Mouse (Mus musculus): ENCODE data around the gene Rer1. TPM values are rescaled to one million over a fixed set of nuclear protein-coding genes. Genes with fewer than 3 reads are reported as not detected.

Gene Rer1
- polyA plus RNA-seq, 1 experiment from 2014 or later = 152 TPM

DNA sequence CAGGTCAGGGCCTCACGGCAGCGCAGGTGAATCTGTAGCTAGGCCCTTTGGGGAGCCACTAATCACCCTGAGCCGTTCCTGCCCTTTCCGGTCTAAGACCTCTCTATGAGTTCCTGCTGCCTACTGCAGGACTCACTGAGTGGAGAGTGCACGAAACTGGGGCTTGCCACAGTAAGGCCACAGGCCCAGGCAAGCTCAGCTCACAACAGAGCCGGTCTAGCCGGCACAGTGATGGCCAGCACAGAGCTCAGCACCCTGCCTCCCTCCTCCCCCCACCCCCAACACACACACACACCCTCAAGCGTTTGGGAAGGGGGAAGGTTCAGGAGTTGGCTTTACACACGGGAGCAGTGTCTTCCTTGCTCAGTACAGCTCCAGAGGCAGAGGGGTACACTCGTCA, 27.9 kb downstream of the Rer1 start:
- ATAC-seq (ENCODE audit: low FRiP score) = no peak
- Histone ChIP-seq H3K9me3 (ENCODE audit: control insufficient read depth, low read length) (no peaks in the 10 kb centered on the region), H3K36me3 (ENCODE audit: control insufficient read depth, insufficient read depth, low read length) (no peaks in the 10 kb centered on the region), H3K4me1 (ENCODE audit: control insufficient read depth, insufficient read depth, low read length) (no peaks in the 10 kb centered on the region), H3K27me3 (ENCODE audit: control insufficient read depth, insufficient read depth, low read length) (no peaks in the 10 kb centered on the region), H3K4me3 (ENCODE audit: low read depth, low read length) (no peak overlapping the region), H3K27ac (ENCODE audit: low read depth, low read length) (no peak overlapping the region), H3K4me2 (no peak overlapping the region), H3K9ac (ENCODE audit: low read length) (no peak overlapping the region)
- DNase-seq (ENCODE audit: low spot score, missing footprints) = no peak
- 41% methylated on average over 10 of the region's 10 CpGs for WGBS

DNA sequence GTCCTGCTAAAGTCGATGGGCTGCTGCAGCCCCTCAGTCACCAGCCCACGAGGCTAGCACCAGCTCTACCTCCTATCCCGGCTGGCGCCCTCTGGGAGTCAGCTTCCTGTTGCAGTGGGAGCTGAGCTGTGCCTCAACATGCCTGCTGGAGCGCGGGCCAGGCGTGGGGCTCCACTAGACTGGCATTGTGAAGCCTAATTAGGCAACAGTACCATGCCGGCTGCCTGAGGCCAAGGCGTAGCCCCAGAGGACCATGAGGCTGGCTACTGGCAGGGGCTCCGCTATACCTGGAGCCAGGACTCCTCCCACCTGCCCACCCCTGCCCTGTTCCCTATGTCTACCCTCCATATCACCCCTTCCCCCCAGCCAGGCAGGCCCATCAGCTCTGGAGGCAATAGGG, 29.5 kb downstream of the Rer1 start, which contains the start of gene Plch2:
Plch2 (minus strand) TSS at position 61 of the 400 bp plus-strand sequence.
- H3K9me3 ChIP-seq (ENCODE audit: control insufficient read depth, low read length) = no peaks in the 10 kb centered on the region
- H3K4me2 ChIP-seq = no peak within 1 kb of the TSS
- no peak within 1 kb of the TSS for H3K4me3 ChIP-seq (ENCODE audit: low read depth, low read length)
- H3K27ac ChIP-seq (ENCODE audit: low read depth, low read length) = no peak within 1 kb of the TSS
- ATAC-seq (ENCODE audit: low FRiP score) = no peak
- no peak within 1 kb of the TSS for H3K9ac ChIP-seq (ENCODE audit: low read length)
- H3K27me3 ChIP-seq (ENCODE audit: control insufficient read depth, insufficient read depth, low read length) = no peaks in the 10 kb centered on the region
- WGBS = 72% methylated on average over 10 of the region's 10 CpGs
- H3K4me1 ChIP-seq (ENCODE audit: control insufficient read depth, insufficient read depth, low read length) = no peaks in the 10 kb centered on the region
- no peak for DNase-seq (ENCODE audit: low spot score, missing footprints)
- no peaks in the 10 kb centered on the region for H3K36me3 ChIP-seq (ENCODE audit: control insufficient read depth, insufficient read depth, low read length)

DNA sequence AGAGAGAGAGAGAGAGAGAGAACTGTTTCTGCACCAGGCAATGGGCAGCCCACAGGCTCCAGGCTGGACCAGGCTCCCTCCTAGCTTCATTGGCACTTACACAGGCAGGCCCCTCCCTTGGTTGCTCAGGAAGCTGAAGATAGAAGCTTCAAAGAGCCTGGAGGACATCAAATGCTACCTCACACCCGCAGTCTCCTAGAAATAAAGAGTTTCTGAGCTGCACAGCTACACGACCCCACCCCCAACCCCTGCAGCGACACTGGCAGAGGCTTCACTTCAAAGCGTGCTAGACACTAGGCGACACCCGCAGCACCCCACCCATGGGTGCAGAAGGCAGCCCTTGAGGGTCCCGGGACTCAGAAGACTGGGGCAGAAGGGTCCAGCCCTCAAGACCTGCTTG, 36.1 kb downstream of the Rer1 start:
- Histone ChIP-seq H3K9me3 (ENCODE audit: control insufficient read depth, low read length) (no peaks in the 10 kb centered on the region), H3K36me3 (ENCODE audit: control insufficient read depth, insufficient read depth, low read length) (no peaks in the 10 kb centered on the region), H3K4me2 (no peak overlapping the region), H3K9ac (ENCODE audit: low read length) (no peak overlapping the region), H3K27me3 (ENCODE audit: control insufficient read depth, insufficient read depth, low read length) (no peaks in the 10 kb centered on the region; the same call in 1 of the 2 replicates), H3K27ac (ENCODE audit: low read depth, low read length) (no peak overlapping the region), H3K4me1 (ENCODE audit: control insufficient read depth, insufficient read depth, low read length) (no peaks in the 10 kb centered on the region), H3K4me3 (ENCODE audit: low read depth, low read length) (no peak overlapping the region)
- 89% methylated on average over 7 of the region's 7 CpGs for WGBS
- ATAC-seq (ENCODE audit: low FRiP score) (no peak), DNase-seq (ENCODE audit: low spot score, missing footprints) (no peak)

DNA sequence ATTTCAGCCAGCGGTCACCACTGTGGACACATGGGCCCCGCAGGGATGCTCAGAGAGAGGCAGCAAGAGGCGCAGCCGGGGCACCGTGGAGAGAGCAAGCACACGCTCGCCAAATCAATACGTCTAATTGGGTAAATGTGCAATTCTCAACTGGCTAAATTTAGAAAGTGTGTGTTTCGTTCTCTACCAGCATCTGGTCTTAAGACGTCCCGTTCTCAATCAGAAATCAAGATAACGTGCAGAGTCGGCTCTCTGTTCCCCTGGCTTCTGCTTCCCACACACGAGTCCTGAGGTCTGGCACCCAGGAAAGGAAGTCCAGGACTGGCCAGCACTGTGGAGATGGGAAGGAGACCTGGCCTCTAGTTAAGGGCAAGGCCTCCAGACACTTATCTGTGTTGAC, 39.5 kb downstream of the Rer1 start:
- ATAC-seq (ENCODE audit: low FRiP score) (no peak), DNase-seq (ENCODE audit: low spot score, missing footprints) (no peak)
- Histone ChIP-seq H3K36me3 (ENCODE audit: control insufficient read depth, insufficient read depth, low read length) (no peaks in the 10 kb centered on the region), H3K9me3 (ENCODE audit: control insufficient read depth, low read length) (no peaks in the 10 kb centered on the region), H3K4me1 (ENCODE audit: control insufficient read depth, insufficient read depth, low read length) (peaks cover 8% of the 10 kb centered on the region), H3K4me2 (no peak overlapping the region), H3K9ac (ENCODE audit: low read length) (no peak overlapping the region), H3K27ac (ENCODE audit: low read depth, low read length) (no peak overlapping the region), H3K27me3 (ENCODE audit: control insufficient read depth, insufficient read depth, low read length) (peaks cover 32% of the 10 kb centered on the region), H3K4me3 (ENCODE audit: low read depth, low read length) (no peak overlapping the region)
- 88% methylated on average over 14 of the region's 14 CpGs for WGBS

- Histone ChIP-seq H3K4me2 (peak overlapping the region; percentile 79), H3K27me3 (ENCODE audit: control insufficient read depth, insufficient read depth, low read length) (peaks cover 37% of the 10 kb centered on the region), H3K27ac (ENCODE audit: low read depth, low read length) (no peak overlapping the region), H3K9me3 (ENCODE audit: control insufficient read depth, low read length) (no peaks in the 10 kb centered on the region), H3K36me3 (ENCODE audit: control insufficient read depth, insufficient read depth, low read length) (no peaks in the 10 kb centered on the region), H3K9ac (ENCODE audit: low read length) (peak overlapping the region; percentile 55), H3K4me1 (ENCODE audit: control insufficient read depth, insufficient read depth, low read length) (peaks cover 19% of the 10 kb centered on the region), H3K4me3 (ENCODE audit: low read depth, low read length) (peak overlapping the region; percentile 43)
- DNase-seq (ENCODE audit: low spot score, missing footprints) = no peak
- ATAC-seq (ENCODE audit: low FRiP score) = no peak
- WGBS = 2% methylated on average over 25 of the region's 25 CpGs
Observed at GRCm38 (mm10) chr4:155043289-155043625, 42.9 kb downstream of the Rer1 start.

- DNase-seq (ENCODE audit: low spot score, missing footprints) (no peak), ATAC-seq (ENCODE audit: low FRiP score) (peak; percentile 33; the same call in 1 of the 2 replicates)
- Histone ChIP-seq H3K4me1 (ENCODE audit: control insufficient read depth, insufficient read depth, low read length) (peaks cover 19% of the 10 kb centered on the region), H3K27me3 (ENCODE audit: control insufficient read depth, insufficient read depth, low read length) (peaks cover 37% of the 10 kb centered on the region), H3K9ac (ENCODE audit: low read length) (peak overlapping the region; percentile 55), H3K27ac (ENCODE audit: low read depth, low read length) (no peak overlapping the region), H3K36me3 (ENCODE audit: control insufficient read depth, insufficient read depth, low read length) (no peaks in the 10 kb centered on the region), H3K9me3 (ENCODE audit: control insufficient read depth, low read length) (no peaks in the 10 kb centered on the region), H3K4me3 (ENCODE audit: low read depth, low read length) (peak overlapping the region; percentile 43), H3K4me2 (peak overlapping the region; percentile 79)
- 2% methylated on average over 63 of the region's 65 CpGs for WGBS
Observed at GRCm38 (mm10) chr4:155042606-155043288, 43.4 kb downstream of the Rer1 start.

- Histone ChIP-seq H3K36me3 (ENCODE audit: control insufficient read depth, insufficient read depth, low read length) (no peaks in the 10 kb centered on the region), H3K4me1 (ENCODE audit: control insufficient read depth, insufficient read depth, low read length) (peaks cover 19% of the 10 kb centered on the region), H3K4me3 (ENCODE audit: low read depth, low read length) (no peak overlapping the region), H3K4me2 (no peak overlapping the region), H3K27ac (ENCODE audit: low read depth, low read length) (no peak overlapping the region), H3K9ac (ENCODE audit: low read length) (peak overlapping the region; percentile 48; the same call in 1 of the 2 replicates), H3K27me3 (ENCODE audit: control insufficient read depth, insufficient read depth, low read length) (peaks cover 37% of the 10 kb centered on the region), H3K9me3 (ENCODE audit: control insufficient read depth, low read length) (no peaks in the 10 kb centered on the region)
- WGBS = 53% methylated on average over 6 of the region's 6 CpGs
- 0 out of 2 replicates have a peak, but pooled peaks have one; percentile 18 for ATAC-seq (ENCODE audit: low FRiP score)
- DNase-seq (ENCODE audit: low spot score, missing footprints) = no peak
Observed at GRCm38 (mm10) chr4:155040696-155041095, 45.5 kb downstream of the Rer1 start.

DNA sequence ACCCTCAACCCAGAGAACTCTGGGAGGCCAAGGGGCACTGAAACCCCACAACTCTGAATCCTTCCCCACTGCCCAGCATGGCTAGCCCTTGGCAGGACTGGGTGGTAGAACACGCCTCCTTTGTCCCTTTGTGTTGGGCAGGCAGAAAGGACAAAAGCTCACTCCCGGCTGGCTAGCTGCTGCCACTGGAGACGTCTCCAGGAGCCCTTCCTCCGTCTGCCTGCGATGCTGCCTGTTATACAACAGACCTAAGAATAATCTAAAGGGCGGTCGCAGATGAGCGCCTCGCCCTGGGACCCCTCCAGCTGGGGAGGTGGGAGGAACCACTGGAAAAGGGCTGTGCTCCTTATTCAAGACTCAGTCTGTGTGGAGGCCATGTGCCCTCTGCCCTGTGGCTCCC, 46.0 kb downstream of the Rer1 start:
- H3K9me3 ChIP-seq (ENCODE audit: control insufficient read depth, low read length) = no peaks in the 10 kb centered on the region
- H3K9ac ChIP-seq (ENCODE audit: low read length) = peak overlapping the region; percentile 48
- H3K27ac ChIP-seq (ENCODE audit: low read depth, low read length) = no peak overlapping the region
- ATAC-seq (ENCODE audit: low FRiP score) (peak; percentile 51), DNase-seq (ENCODE audit: low spot score, missing footprints) (no peak)
- H3K4me1 ChIP-seq (ENCODE audit: control insufficient read depth, insufficient read depth, low read length) = peaks cover 19% of the 10 kb centered on the region
- H3K4me3 ChIP-seq (ENCODE audit: low read depth, low read length) = no peak overlapping the region
- 8% methylated on average over 9 of the region's 9 CpGs for WGBS
- 0 out of 2 replicates have a peak overlapping the region, but pooled peaks have one; percentile 6 for H3K4me2 ChIP-seq
- H3K36me3 ChIP-seq (ENCODE audit: control insufficient read depth, insufficient read depth, low read length) = no peaks in the 10 kb centered on the region
- H3K27me3 ChIP-seq (ENCODE audit: control insufficient read depth, insufficient read depth, low read length) = peaks cover 37% of the 10 kb centered on the region

DNA sequence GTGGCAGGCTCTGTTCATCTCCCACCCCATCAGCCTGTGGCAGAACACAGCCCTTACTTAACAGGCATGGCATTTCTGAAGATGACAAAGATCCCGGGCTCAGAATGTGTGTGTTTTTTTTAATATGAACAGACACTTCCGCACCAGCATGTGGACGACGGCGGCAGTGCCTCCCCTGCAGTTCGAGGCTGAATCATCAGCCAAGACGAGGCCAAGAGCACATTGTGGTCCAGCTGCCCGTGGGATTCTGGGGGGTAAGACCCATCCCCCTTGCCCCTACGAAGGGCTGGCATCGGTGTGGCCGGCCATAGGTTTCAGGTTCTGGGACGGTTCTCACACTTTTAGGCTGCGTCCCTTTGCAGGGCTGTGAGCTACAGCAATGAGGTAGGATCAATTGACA, 51.4 kb downstream of the Rer1 start:
- ATAC-seq (ENCODE audit: low FRiP score) (no peak), DNase-seq (ENCODE audit: low spot score, missing footprints) (no peak)
- no peaks in the 10 kb centered on the region for H3K36me3 ChIP-seq (ENCODE audit: control insufficient read depth, insufficient read depth, low read length)
- no peak overlapping the region for H3K4me2 ChIP-seq
- H3K9me3 ChIP-seq (ENCODE audit: control insufficient read depth, low read length) = no peaks in the 10 kb centered on the region
- peaks cover 19% of the 10 kb centered on the region for H3K4me1 ChIP-seq (ENCODE audit: control insufficient read depth, insufficient read depth, low read length)
- no peak overlapping the region for H3K9ac ChIP-seq (ENCODE audit: low read length)
- no peak overlapping the region for H3K4me3 ChIP-seq (ENCODE audit: low read depth, low read length)
- H3K27ac ChIP-seq (ENCODE audit: low read depth, low read length) = no peak overlapping the region
- no peaks in the 10 kb centered on the region for H3K27me3 ChIP-seq (ENCODE audit: control insufficient read depth, insufficient read depth, low read length)
- 68% methylated on average over 13 of the region's 13 CpGs for WGBS

Data from midbrain, embryonic 11.5 days (tissue).